Mouse (Mus musculus) bone marrow, adult 2 months (tissue): ENCODE results near the gene Tchp. TPM values are rescaled to one million over a fixed set of nuclear protein-coding genes. Genes with fewer than 3 reads are reported as not detected.

Experiments
- H3K27ac ChIP-seq: fragments of 200-500 bp; 2 replicates; pipeline ENCODE4 v1.5.1; 2012; ENCODE audit warnings: low read depth, mild to moderate bottlenecking, control low read depth, inconsistent platforms, low read length; ENCODE audit not compliant: control insufficient read depth, poor library complexity, insufficient read depth
- H3K4me1 ChIP-seq: fragments of 200-500 bp; 2 replicates; pipeline ENCODE4 v1.6.1; 2011; ENCODE audit warnings: low read length; ENCODE audit not compliant: control insufficient read depth, insufficient read depth
- H3K4me3 ChIP-seq: fragments of 200-500 bp; replicated peaks from 2 replicates; pipeline ENCODE3; 2011; ENCODE audit warnings: mild to moderate bottlenecking, low read depth, low read length, control low read depth; ENCODE audit not compliant: control insufficient read depth
- CTCF ChIP-seq: fragments of 200-500 bp; IDR thresholded peaks from 2 replicates; pipeline ENCODE4 v1.5.1; 2011; ENCODE audit warnings: low read length, control low read depth; ENCODE audit not compliant: control insufficient read depth, insufficient read depth
- POLR2A ChIP-seq: fragments of 200-500 bp; IDR thresholded peaks from 2 replicates; pipeline ENCODE4 v1.6.1; 2011; ENCODE audit warnings: low read depth, mild to moderate bottlenecking, control low read depth, low read length, borderline replicate concordance; ENCODE audit not compliant: control insufficient read depth
- WGBS: fragments of 180-500 bp; shearing (Covaris S2); methylation state at CpG from one replicate; pipeline ENCODE4 v1.1.7; 2018; 5-methylcytosine and 5-hydroxymethylcytosine counted together
- polyA plus RNA-seq: library from polyadenylated mRNA; stranded (reverse); fragments of >200 nt; gene quantifications from 2 replicates; pipeline ENCODE4 v1.2.4, GENCODE M21; 2011; ENCODE audit warnings: low replicate concordance; ENCODE audit not compliant: missing spikeins, insufficient read depth, insufficient read length

Tchp gene
- polyA plus RNA-seq, 1 experiment, result 23.5 TPM

DNA sequence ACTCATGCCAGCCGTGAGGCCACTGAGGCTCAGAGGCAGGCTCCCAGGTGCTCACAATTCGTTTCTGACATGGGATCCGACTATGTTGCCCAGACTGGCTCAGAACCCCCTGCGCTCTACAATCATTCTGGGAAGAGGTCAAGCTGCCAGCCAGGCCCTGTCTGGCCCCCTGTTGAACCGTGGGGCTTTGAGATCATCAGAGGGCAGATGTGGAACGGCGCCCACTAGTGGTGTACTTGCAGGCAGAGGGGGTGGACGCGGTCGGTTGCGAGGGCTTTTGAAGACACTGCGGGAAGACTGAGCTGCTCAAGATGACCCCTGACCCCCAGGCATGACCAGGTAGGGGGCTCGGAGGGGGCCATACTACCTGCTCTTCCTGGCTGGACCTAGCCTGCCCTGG lies 34.4 kb upstream of the Tchp start:
- WGBS, result 87% methylated on average over 13 of the region's 13 CpGs
- Histone ChIP-seq H3K4me1 (no peaks in the 10 kb centered on the region), H3K27ac (no peak overlapping the region), H3K4me3 (no peak overlapping the region)
- no peak for TF ChIP-seq POLR2A
- TF ChIP-seq CTCF, result no peak

DNA sequence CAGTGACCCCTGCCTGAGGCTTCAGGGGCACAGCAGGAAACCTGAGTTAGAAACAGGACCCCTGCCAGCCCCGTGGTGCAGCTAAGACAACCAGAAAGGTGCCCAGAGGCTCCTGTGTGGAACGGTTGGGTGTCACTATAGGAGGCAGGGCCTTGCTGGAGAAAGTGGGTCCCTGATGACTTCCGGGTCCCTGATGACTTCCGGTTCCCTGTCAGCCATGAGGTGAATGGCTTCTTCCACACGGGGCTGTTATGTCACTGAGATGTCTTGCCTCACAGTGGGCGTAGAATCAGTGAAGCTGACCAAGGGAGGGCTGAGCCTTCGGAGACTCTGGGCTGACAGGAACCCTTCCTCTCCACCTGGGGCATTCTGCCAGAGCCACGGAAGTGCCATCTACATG lies 33.0 kb upstream of the Tchp start:
- Histone ChIP-seq H3K4me1 (no peaks in the 10 kb centered on the region), H3K4me3 (no peak overlapping the region), H3K27ac (no peak overlapping the region)
- no peak for TF ChIP-seq POLR2A
- no peak for TF ChIP-seq CTCF
- WGBS, result 71% methylated on average over 8 of the region's 8 CpGs

DNA sequence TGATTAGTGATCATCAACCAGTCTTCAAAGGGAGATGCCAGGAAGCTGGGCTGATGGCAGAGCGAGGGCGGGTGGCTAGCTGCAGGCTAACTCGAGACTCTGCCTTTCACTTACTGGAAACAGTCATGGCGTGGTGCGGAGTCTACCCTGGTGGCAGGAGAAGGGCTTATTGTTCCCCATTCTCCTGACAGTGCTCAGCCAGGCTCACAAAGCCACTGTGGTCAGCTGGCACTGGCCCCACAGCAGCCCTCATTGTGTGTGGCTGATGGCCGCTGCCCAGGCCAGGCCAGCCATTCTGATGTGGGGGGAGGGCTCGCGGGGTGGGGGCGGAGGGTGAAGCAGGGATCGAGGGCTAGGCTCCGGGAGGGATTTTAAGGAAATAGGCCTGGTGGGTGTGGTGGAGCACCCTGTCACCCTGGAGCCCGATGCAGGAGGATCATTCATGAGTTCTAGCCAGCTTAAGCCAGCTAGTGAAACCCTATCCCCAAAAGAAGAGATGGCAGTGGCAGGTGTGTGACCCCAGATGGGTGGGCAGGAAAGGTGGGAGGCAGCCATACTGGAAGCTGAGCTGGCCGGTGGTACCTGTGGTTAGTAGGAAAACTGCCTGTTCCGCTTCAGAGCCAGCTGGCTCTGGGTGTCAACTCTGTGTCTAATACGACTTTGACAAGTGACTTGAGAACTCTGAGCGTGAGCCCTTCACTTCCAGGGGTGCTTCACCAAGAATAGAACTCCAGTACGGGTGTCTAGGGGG lies 27.5 kb upstream of the Tchp start:
- Histone ChIP-seq H3K4me3 (no peak overlapping the region), H3K27ac (peak overlapping the region; percentile 32), H3K4me1 (peaks cover 3% of the 10 kb centered on the region; the same call in 1 of the 2 replicates)
- TF ChIP-seq CTCF (no peak), POLR2A (no peak)
- 39% methylated on average over 17 of the region's 17 CpGs for WGBS

DNA sequence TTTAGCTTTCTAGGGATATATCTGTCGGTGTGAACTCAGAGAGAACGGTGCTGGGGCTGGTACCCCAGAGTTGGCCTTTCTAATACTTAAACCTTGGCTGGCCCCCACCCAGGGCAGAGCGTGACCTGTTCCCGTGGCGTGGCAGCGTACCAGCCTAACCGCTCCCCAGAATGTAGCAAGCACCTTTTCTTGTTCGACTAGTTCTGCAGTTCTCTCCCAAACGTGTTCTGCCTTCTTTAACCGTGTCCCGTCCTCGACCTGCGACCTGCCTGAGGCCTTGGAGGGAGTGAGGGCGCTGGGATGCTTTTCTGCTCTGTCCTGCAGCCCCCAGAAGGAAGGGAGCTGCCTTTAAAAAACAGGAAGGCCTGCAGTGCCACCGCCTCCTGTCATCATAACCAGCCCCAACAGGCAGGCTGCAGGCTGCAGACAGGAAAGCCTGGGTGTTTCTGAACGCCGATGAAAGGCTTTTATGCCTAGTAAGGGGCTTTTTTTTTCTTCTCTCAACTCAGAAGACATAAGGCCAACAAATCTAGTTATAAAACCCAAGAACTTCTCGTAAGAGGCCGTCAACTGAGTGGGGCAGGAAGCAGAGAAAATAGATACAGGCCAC lies 26.8 kb upstream of the Tchp start:
- Histone ChIP-seq H3K4me1 (peaks cover 5% of the 10 kb centered on the region), H3K27ac (peak overlapping the region; percentile 32), H3K4me3 (no peak overlapping the region)
- no peak for TF ChIP-seq POLR2A
- WGBS, result 14% methylated on average over 19 of the region's 19 CpGs

DNA sequence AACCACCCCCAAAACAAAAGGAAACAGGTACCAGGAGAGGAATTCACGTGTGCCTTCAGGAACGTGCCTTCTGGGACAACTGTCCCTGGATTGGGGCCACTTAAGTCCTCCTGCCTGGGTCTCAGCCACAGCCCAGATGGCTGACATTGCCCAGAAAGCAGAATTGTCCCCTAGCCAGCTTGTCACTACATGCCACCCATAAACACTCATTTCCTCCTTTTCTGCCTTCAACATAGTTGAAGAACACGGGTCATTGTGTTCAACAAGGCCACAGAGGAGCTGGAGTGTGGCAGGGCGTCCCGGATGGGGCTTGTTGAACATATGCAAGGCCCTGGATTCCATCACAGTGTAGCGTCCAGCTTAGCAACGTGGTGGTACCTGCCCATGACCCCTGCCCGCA lies 25.8 kb upstream of the Tchp start:
- peaks cover 5% of the 10 kb centered on the region for H3K4me1 ChIP-seq
- H3K27ac ChIP-seq, result peak overlapping the region; percentile 14
- 37% methylated on average over 8 of the region's 8 CpGs for WGBS
- H3K4me3 ChIP-seq, result no peak overlapping the region
- TF ChIP-seq CTCF (no peak), POLR2A (no peak)

DNA sequence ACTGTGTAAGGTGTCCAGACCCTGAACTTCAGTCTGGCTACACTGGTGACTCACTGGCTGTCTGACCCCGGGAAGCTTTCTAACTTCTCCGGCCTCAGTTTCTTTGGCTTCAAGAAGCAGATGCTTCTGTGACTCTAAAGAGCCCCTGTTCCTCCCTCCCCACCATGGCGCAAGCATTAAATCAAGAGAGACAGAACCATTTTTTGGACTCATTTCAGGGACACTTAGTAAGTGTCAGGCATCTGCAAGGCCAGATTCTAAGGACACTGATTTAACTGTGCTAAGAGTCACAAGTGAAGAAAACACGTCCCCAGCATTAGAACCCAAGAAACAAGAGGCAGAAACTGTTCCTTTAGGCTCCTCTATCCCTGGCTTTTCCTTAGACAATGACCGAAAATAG lies 21.6 kb upstream of the Tchp start:
- TF ChIP-seq POLR2A, result no peak
- no peak for TF ChIP-seq CTCF
- 83% methylated on average over 5 of the region's 5 CpGs for WGBS
- H3K27ac ChIP-seq, result no peak overlapping the region
- peaks cover 6% of the 10 kb centered on the region for H3K4me1 ChIP-seq
- H3K4me3 ChIP-seq, result no peak overlapping the region

DNA sequence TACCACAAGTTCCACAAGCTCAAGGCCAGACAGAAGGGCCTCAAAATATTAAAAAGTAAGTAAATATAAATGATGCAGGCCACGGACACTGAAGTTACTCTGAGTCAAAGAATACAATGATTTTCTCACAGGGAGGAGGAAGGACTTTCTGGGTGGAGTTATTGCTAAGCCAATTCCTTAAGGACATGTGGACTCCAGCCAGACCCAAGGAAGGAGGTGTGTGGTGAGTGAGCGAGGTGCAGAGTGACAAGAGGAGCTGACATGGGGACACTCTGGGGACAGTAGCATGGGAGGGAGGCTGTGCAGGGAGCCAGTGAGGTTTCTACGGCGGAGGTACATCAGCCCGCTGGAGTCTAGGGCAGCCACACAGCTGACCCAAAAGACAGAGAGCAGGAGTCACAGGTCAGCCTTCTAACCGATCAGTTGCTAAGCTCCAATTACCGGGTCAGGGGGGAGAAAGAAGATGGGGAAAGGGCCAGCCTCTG lies 20.8 kb upstream of the Tchp start:
- Histone ChIP-seq H3K4me1 (peaks cover 9% of the 10 kb centered on the region), H3K4me3 (no peak overlapping the region), H3K27ac (no peak overlapping the region)
- TF ChIP-seq POLR2A, result no peak
- no peak for TF ChIP-seq CTCF
- 84% methylated on average over 7 of the region's 7 CpGs for WGBS

DNA sequence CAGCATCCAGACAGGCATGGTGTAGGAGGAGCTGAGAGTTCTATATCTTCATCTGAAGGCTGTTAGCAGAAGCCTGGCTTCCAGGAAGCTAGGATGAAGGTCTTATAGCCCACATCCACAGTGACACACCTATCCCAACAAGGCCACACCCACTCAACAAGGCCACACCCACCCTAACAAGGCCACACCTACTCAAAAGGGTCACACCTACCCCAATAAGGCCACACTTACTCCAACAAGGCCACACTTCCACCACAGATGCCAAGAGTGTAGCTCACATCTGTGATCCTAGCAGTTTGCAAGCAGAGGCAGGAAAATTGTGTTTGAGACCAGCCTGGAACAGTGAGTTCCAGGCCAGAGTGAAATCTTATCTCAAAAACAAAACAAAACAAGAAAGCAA lies 19.7 kb upstream of the Tchp start:
- Histone ChIP-seq H3K27ac (no peak overlapping the region), H3K4me3 (no peak overlapping the region), H3K4me1 (peaks cover 8% of the 10 kb centered on the region)
- TF ChIP-seq POLR2A (no peak), CTCF (no peak)
